Mouse (Mus musculus) heart, postnatal 0 days (tissue): ENCODE measurements at regions not wholly inside any gene's neighbourhood (a gene's known extent, or its start where the extent isn't known, plus 50 kb on each side); places are given as distances from the start of the nearest gene placed in this dataset.

ENCODE experiments used
- ATAC-seq: fragments of 200-750 bp; cut with Nextera tagmentation; 2 replicates; pipeline ENCODE4 v1.8.0; 2017; ENCODE audit warnings: low read depth, moderate number of reproducible peaks, moderate library complexity; ENCODE audit not compliant: insufficient read depth
- DNase-seq: peaks from one replicate; pipeline ENCODE4 v3.0.0-alpha.2; 2016; ENCODE audit warnings: low spot score
- H3K27ac ChIP-seq: fragments of 300-500 bp; sonication (generic); 2 replicates; pipeline ENCODE4 v1.5.1; 2014; ENCODE audit warnings: low read depth, mild to moderate bottlenecking
- H3K27me3 ChIP-seq: fragments of 300-500 bp; sonication (generic); 2 replicates; pipeline ENCODE4 v1.6.1; 2014; ENCODE audit warnings: low read length, mixed read lengths; ENCODE audit not compliant: control insufficient read depth, insufficient read depth
- H3K36me3 ChIP-seq: fragments of 300-500 bp; sonication (generic); replicated peaks from 2 replicates; pipeline ENCODE4 v1.6.1; 2014; ENCODE audit warnings: low read length, mixed read lengths; ENCODE audit not compliant: control insufficient read depth, insufficient read depth
- H3K4me1 ChIP-seq: fragments of 300-500 bp; sonication (generic); 2 replicates; pipeline ENCODE4 v1.6.1; 2014; ENCODE audit warnings: antibody characterized with exemption; ENCODE audit not compliant: control insufficient read depth, insufficient read depth
- H3K4me2 ChIP-seq: fragments of 300-500 bp; sonication (generic); 2 replicates; pipeline ENCODE4 v1.6.1; 2014; ENCODE audit warnings: low read depth, mild to moderate bottlenecking, low read length, moderate library complexity
- H3K4me3 ChIP-seq: fragments of 300-500 bp; sonication (generic); 2 replicates; pipeline ENCODE4 v1.5.1; 2014; ENCODE audit warnings: low read depth, low read length
- H3K9ac ChIP-seq: fragments of 300-500 bp; sonication (generic); replicated peaks from 2 replicates; pipeline ENCODE4 v1.6.1; 2014; ENCODE audit warnings: low read depth, low read length, mixed read lengths
- H3K9me3 ChIP-seq: fragments of 300-500 bp; sonication (generic); replicated peaks from 2 replicates; pipeline ENCODE4 v1.6.1; 2016; ENCODE audit warnings: low read length; ENCODE audit not compliant: control insufficient read depth
- CTCF ChIP-seq: IDR thresholded peaks from 2 replicates; pipeline ENCODE4 v1.5.1; 2016; ENCODE audit warnings: antibody characterized with exemption, control low read depth, low read depth
- EP300 ChIP-seq: IDR thresholded peaks from 2 replicates; pipeline ENCODE4 v1.6.1; 2016; ENCODE audit warnings: antibody characterized with exemption, low read depth
- WGBS: fragments of 180-500 bp; shearing (Covaris S2); extraction: QIAGEN DNeasy Blood & Tissue Kit; methylation state at CpG from one replicate; pipeline ENCODE4 v1.1.7; 2014; 5-methylcytosine and 5-hydroxymethylcytosine counted together

DNA sequence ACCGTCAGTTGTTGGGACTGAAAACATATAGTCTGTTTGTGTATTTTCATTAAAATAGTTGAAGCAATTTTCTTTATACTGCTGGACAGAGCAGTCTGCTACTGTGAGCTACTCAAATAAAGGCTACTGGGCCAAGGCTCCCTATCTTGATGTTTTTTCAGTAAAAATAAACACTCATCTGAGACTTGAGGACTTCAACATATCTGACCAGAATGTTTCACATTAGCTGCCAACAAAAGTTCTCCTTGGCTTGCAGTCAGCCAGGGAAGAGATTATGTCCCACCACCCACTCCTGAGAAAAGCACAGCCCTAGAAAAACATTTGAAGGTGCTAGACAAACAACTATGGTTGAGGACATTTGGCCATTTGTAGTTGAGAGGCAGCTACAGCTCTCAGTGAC, 950.9 kb downstream of the 5730522E02Rik start:
- no peak overlapping the region for H3K4me2 ChIP-seq
- no peaks in the 10 kb centered on the region for H3K9me3 ChIP-seq
- DNase-seq, result no peak
- no peaks in the 10 kb centered on the region for H3K27me3 ChIP-seq
- no peak overlapping the region for H3K9ac ChIP-seq
- no peaks in the 10 kb centered on the region for H3K4me1 ChIP-seq
- no peak overlapping the region for H3K27ac ChIP-seq
- H3K4me3 ChIP-seq, result no peak overlapping the region
- H3K36me3 ChIP-seq, result no peaks in the 10 kb centered on the region
- ATAC-seq, result no peak
- TF ChIP-seq EP300 (no peak), CTCF (no peak)
- WGBS, result 56% methylated on average over 1 of the region's 1 CpGs

DNA sequence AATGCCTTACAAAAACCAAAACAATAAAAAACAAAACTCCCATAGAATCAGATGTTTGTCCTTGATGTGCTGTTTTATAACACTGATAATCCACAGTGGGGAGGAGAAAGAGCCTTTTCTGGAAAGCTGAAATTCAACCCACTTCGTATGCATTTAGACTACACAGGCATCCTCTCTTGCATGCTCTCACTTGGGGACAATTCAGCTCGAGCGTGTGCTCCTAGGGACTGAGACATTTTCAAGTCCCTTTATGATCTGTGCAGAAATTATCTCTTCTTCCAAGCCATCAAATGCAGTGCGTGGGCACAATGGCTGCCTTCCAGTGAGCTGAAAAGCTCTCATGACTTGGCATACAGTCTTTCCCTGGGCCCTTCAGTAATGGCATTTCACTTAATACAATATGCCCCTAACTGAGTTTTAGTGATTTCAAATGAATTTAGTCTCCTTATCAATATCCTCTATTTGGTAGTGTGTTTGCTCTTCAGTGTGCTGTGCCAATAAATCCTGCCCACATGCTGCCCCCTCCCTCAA, 977.1 kb downstream of the 5730522E02Rik start:
- 58% methylated on average over 4 of the region's 4 CpGs for WGBS
- Histone ChIP-seq H3K27ac (no peak overlapping the region), H3K4me3 (no peak overlapping the region), H3K9ac (no peak overlapping the region), H3K4me1 (no peaks in the 10 kb centered on the region), H3K4me2 (no peak overlapping the region), H3K36me3 (no peaks in the 10 kb centered on the region), H3K27me3 (no peaks in the 10 kb centered on the region), H3K9me3 (no peaks in the 10 kb centered on the region)
- TF ChIP-seq CTCF, result no peak
- no peak for TF ChIP-seq EP300
- DNase-seq (no peak), ATAC-seq (no peak)
